Mouse (Mus musculus) ES-E14 (cell line): ENCODE measurements around the gene Gng11. TPM values are rescaled to one million over a fixed set of nuclear protein-coding genes. Genes with fewer than 3 reads are reported as not detected.

ENCODE experiments used
- DNase-seq: peaks from one replicate; pipeline ENCODE4 v3.0.0-alpha.2; 2013; ENCODE audit warnings: low read depth, low spot score
- H3K27ac ChIP-seq: 2 replicates; pipeline ENCODE4 v1.5.1; 2012; ENCODE audit warnings: low read depth, mild to moderate bottlenecking, low read length, moderate library complexity, mixed read lengths; ENCODE audit not compliant: poor library complexity, insufficient read depth, severe bottlenecking
- H3K36me3 ChIP-seq: 2 replicates; pipeline ENCODE4 v1.6.1; 2012; ENCODE audit warnings: mild to moderate bottlenecking, low read length, moderate library complexity, mixed read lengths; ENCODE audit not compliant: control insufficient read depth, poor library complexity, insufficient read depth, severe bottlenecking
- H3K4me1 ChIP-seq, 2 experiments: fragments of 150-350 bp in 1 of 2; sonication (generic) in 1 of 2; 2 replicates each; pipeline ENCODE4 v1.6.1; 2012; ENCODE audit warnings: low read length in 2 of 2, mild to moderate bottlenecking in 1 of 2, mixed read lengths in 1 of 2; ENCODE audit not compliant: control insufficient read depth in 2 of 2, insufficient read depth in 2 of 2, poor library complexity in 1 of 2
- H3K4me3 ChIP-seq, 2 experiments: fragments of 150-350 bp in 1 of 2; sonication (generic) in 1 of 2; 2 replicates each; pipeline ENCODE4 v1.5.1; 2012; ENCODE audit warnings: low read length in 2 of 2, low read depth in 1 of 2, mild to moderate bottlenecking in 1 of 2, mixed read lengths in 1 of 2; ENCODE audit not compliant: insufficient read depth in 1 of 2, poor library complexity in 1 of 2, severe bottlenecking in 1 of 2
- H3K9ac ChIP-seq: 2 replicates; pipeline ENCODE4 v1.6.1; 2012; ENCODE audit warnings: low read depth, mild to moderate bottlenecking, low read length, mixed read lengths; ENCODE audit not compliant: poor library complexity, insufficient read depth, severe bottlenecking
- H3K9me3 ChIP-seq: fragments of 150-350 bp; sonication (generic); 2 replicates; pipeline ENCODE4 v1.6.1; 2012; ENCODE audit warnings: low read depth, mild to moderate bottlenecking, low read length; ENCODE audit not compliant: control insufficient read depth, insufficient read depth
- CHD2 ChIP-seq: IDR thresholded peaks from 2 replicates; pipeline ENCODE4 v1.6.1; 2014; ENCODE audit warnings: mild to moderate bottlenecking, low read depth, low read length, inconsistent platforms
- HCFC1 ChIP-seq: IDR thresholded peaks from 2 replicates; pipeline ENCODE4 v1.6.1; 2012; ENCODE audit warnings: low read length, inconsistent platforms, borderline replicate concordance; ENCODE audit not compliant: insufficient read depth
- MAFK ChIP-seq: IDR thresholded peaks from 2 replicates; pipeline ENCODE4 v1.6.1; 2014; ENCODE audit warnings: mild to moderate bottlenecking, low read depth, low read length, inconsistent platforms; ENCODE audit not compliant: insufficient read depth
- ZC3H11A ChIP-seq: IDR thresholded peaks from 2 replicates; pipeline ENCODE4 v1.6.1; 2012; ENCODE audit warnings: low read depth, mild to moderate bottlenecking, inconsistent platforms, low read length, borderline replicate concordance
- ZNF384 ChIP-seq: IDR thresholded peaks from 2 replicates; pipeline ENCODE4 v1.6.1; 2012; ENCODE audit warnings: low read depth, low read length, inconsistent platforms
- in situ Hi-C, 2 experiments: fragments of 600-800 bp; cut with MboI; formaldehyde crosslinking; loops; one replicate each; pipeline ENCODE4 v1.15.1; 2025; ENCODE audit warnings: low sequenced_read_pairs in 2 of 2, inconsistent platforms in 1 of 2; ENCODE audit not compliant: unreplicated experiment in 2 of 2
- total RNA-seq: library from RNA; depleted of rRNA; stranded (reverse); fragments of 300-350 nt; gene quantifications from 2 replicates; pipeline ENCODE4 v1.2.3, GENCODE M21; 2012; rRNA removed

The Gng11 gene
- total RNA-seq, 1 experiment = 4.0 TPM

DNA sequence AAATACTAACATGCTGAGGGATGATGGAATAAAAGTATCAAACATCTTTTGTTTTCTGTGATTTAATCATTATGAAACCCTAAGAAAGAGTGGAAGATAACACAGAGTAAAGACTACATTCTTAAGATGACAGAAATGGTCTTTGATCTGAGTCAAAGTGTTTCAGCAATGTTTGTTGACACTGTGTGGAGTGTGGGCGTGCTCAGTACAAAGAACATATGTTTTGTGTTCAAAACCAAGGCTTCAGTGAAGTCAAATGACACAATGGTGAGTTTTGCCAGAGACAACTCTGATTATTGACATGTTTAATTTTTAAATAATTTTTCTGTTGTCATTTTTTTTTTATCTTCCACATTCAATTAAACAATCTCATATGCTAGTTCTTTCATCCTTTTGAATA lies 49.1 kb downstream of the Gng11 start:
- no peaks in the 10 kb centered on the region for H3K9me3 ChIP-seq
- DNase-seq = no peak
- H3K9ac ChIP-seq = no peak overlapping the region
- H3K4me3 ChIP-seq = no peak overlapping the region
- H3K27ac ChIP-seq = no peak overlapping the region
- TF ChIP-seq HCFC1 (no peak), MAFK (no peak), CHD2 (no peak), ZNF384 (no peak), ZC3H11A (no peak)
- in situ Hi-C loops = no loop called here
- no peaks in the 10 kb centered on the region for H3K4me1 ChIP-seq
- no peaks in the 10 kb centered on the region for H3K36me3 ChIP-seq

GRCm38 (mm10) chr6:4054387-4054786 lies 50.7 kb downstream of the Gng11 start:
- no peak overlapping the region for H3K4me3 ChIP-seq
- in situ Hi-C loops = no loop called here
- no peaks in the 10 kb centered on the region for H3K4me1 ChIP-seq

More at GRCm38 (mm10) chr6:4054387-4054786, 50.7 kb downstream of the Gng11 start:
- no peak overlapping the region for H3K27ac ChIP-seq
- H3K9ac ChIP-seq = no peak overlapping the region
- TF ChIP-seq ZNF384 (no peak), HCFC1 (no peak), MAFK (no peak), CHD2 (no peak), ZC3H11A (no peak)
- H3K36me3 ChIP-seq = no peaks in the 10 kb centered on the region
- H3K9me3 ChIP-seq = no peaks in the 10 kb centered on the region
- no peak for DNase-seq

Other genes with a start within 250 kb of the Gng11 start
- gene Calcr, start 239.2 kb upstream of the Gng11 start, total RNA-seq = 0.85 and 1.1 TPM in 2 replicates
- 0.42 and 0.67 TPM in 2 replicates for gene Tfpi2, start 15.0 kb upstream of the Gng11 start, total RNA-seq
- gene Gngt1, start 10.1 kb upstream of the Gng11 start, total RNA-seq = not detected in 2 replicates
- 23.4 and 31.5 TPM in 2 replicates for gene Bet1, start 83.1 kb downstream of the Gng11 start, total RNA-seq